Mouse (Mus musculus): ENCODE data around the gene Cyp4f16.

DNA sequence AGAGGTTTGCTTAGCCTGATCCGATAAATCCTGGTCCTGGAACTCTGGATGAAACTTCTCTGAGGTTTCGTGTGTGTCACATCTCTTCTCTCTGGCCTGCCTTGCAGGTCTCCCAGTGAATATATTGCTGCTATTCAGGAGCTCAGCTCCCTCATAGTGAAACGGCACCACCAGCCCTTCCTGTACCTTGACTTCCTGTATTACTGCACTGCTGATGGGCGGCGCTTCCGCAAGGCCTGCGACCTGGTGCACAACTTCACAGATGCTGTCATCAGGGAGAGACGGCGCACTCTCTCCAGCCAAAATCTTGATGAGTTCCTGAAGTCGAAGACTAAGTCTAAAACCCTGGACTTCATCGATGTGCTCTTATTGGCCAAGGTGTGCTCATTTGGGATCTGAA, 12.5 kb upstream of the Cyp4f16 start:
- TF ChIP-seq ZNF384 (IDR thresholded peaks at IDR 0.05; ENCODE audit: low read depth, low read length) (no peak), MAFK (IDR thresholded peaks at IDR 0.05; ENCODE audit: insufficient read depth, low read depth, low read length) (no peak), ZC3H11A (IDR thresholded peaks at IDR 0.05; ENCODE audit: borderline replicate concordance, low read depth, low read length) (no peak)
